Mouse (Mus musculus) erythroblast, embryonic 14.5 days (primary cell): ENCODE measurements around the gene Zfp414.

Source experiments
- GATA1 ChIP-seq: IDR thresholded peaks from 2 replicates; pipeline ENCODE4 v1.6.1; 2012; ENCODE audit warnings: low read length, inconsistent platforms, mixed read lengths
- TAL1 ChIP-seq: IDR thresholded peaks from 3 replicates; pipeline ENCODE4 v1.6.1; 2012; ENCODE audit warnings: low read length, inconsistent platforms, mixed read lengths

DNA sequence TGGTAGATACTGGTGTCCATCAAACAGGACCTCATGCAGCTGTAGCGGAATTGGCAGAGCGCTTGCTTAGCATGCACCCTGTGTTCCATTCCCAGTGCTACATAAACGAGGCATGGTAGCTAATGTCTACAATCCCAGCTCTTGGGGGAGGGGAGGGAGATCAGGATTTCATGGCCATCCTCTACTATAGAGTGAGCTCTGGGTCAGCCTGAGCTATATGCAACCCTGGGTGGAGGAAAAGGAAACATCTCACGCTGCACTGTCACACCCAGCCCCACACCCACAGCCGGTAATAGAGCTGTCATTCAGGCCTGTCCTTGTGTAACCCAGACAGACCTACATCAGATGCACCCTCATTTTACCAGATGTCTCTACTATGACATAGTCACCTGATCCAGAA, 30.4 kb upstream of the Zfp414 start:
- TF ChIP-seq GATA1 (no peak), TAL1 (no peak)
